Mouse (Mus musculus) thymus, adult 2 months (tissue): ENCODE data around the gene E2f3. TPM values are rescaled to one million over a fixed set of nuclear protein-coding genes. Genes with fewer than 3 reads are reported as not detected.

Source experiments
- DNase-seq: peaks from one replicate; pipeline ENCODE4 v3.0.0; 2021
- H3K27ac ChIP-seq: fragments of 200-500 bp; 2 replicates; pipeline ENCODE4 v1.5.1; 2012; ENCODE audit warnings: low read length, control low read depth; ENCODE audit not compliant: control insufficient read depth, insufficient read depth
- H3K27me3 ChIP-seq: fragments of 200-500 bp; 2 replicates; pipeline ENCODE4 v1.6.1; 2012; ENCODE audit warnings: mild to moderate bottlenecking, low read length, moderate library complexity, mixed read lengths; ENCODE audit not compliant: control insufficient read depth, insufficient read depth
- H3K36me3 ChIP-seq: fragments of 200-500 bp; 2 replicates; pipeline ENCODE4 v1.6.1; 2012; ENCODE audit warnings: mild to moderate bottlenecking, low read length, moderate library complexity; ENCODE audit not compliant: control insufficient read depth, insufficient read depth
- H3K4me1 ChIP-seq: fragments of 200-500 bp; replicated peaks from 2 replicates; pipeline ENCODE4 v1.6.1; 2012; ENCODE audit warnings: low read length; ENCODE audit not compliant: control insufficient read depth, insufficient read depth
- H3K4me3 ChIP-seq: fragments of 200-500 bp; 2 replicates; pipeline ENCODE4 v1.5.1; 2012; ENCODE audit warnings: mild to moderate bottlenecking, low read length, control low read depth, moderate library complexity; ENCODE audit not compliant: control insufficient read depth, insufficient read depth
- CTCF ChIP-seq: fragments of 200-500 bp; IDR thresholded peaks from 2 replicates; pipeline ENCODE4 v1.5.1; 2012; ENCODE audit warnings: mild to moderate bottlenecking, control low read depth, low read length, moderate library complexity, borderline replicate concordance; ENCODE audit not compliant: control insufficient read depth, poor library complexity, insufficient read depth; ENCODE audit errors: extremely low read depth
- POLR2A ChIP-seq: fragments of 200-500 bp; IDR thresholded peaks from 2 replicates; pipeline ENCODE4 v1.6.1; 2012; ENCODE audit warnings: mild to moderate bottlenecking, low read length, control low read depth, moderate library complexity; ENCODE audit not compliant: control insufficient read depth, poor library complexity, insufficient read depth; ENCODE audit errors: extremely low read depth
- WGBS: fragments of 180-500 bp; shearing (Covaris S2); methylation state at CpG from one replicate; pipeline ENCODE4 v1.1.7; 2018; 5-methylcytosine and 5-hydroxymethylcytosine counted together
- polyA plus RNA-seq: library from polyadenylated mRNA; depleted of rRNA; stranded (reverse); fragments of >200 nt; gene quantifications from 2 replicates; pipeline ENCODE4 v1.2.3, GENCODE M21; 2012

Gene E2f3
- polyA plus RNA-seq, 1 experiment: 7.1 TPM

DNA sequence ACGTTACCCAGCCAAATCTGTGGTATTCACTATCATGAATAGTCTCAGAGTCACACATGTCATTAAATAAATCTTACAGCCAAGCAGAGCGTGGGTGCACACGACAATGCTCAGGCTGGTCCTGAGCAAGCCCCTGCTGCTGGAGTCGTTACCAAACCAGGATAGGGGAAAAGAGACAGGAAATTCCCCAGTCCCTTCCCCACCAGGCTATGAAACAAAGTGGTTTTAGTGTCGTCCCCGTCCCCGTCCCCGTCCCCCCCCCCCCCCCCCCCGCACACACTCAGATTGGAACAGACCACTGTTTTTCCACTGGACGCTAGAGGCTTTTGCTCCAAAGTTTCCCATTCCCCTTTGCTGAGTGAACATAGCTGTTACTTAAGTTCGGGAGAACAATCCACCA, 30.6 kb downstream of the E2f3 start:
- no peak overlapping the region for H3K27ac ChIP-seq
- TF ChIP-seq CTCF: no peak
- TF ChIP-seq POLR2A: no peak
- WGBS: 87% methylated on average over 11 of the region's 11 CpGs
- no peaks in the 10 kb centered on the region for H3K36me3 ChIP-seq
- H3K4me1 ChIP-seq: peaks cover 3% of the 10 kb centered on the region; the same call in 1 of the 2 replicates
- no peak overlapping the region for H3K4me3 ChIP-seq
- H3K27me3 ChIP-seq: no peaks in the 10 kb centered on the region
- DNase-seq: no peak

DNA sequence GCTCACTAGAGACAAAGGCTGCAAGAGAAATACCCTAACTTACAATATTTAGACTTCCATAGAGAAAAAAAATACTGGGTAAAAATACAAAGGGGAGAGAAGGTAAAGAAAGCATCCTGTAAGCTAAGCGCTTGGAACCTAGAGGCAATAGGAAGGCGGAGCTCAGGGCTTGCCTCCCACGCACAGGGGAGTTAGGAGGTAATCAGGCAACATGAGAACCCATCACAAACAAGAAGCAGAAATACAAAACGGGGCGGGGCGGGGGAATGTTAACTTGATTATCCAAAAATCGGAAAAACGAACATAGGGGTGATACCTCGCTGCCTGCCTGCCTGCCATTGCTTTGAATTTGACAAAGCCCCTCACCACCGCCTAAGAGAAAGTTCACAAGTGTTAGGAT, 31.1 kb downstream of the E2f3 start:
- Histone ChIP-seq H3K4me1 (peaks cover 3% of the 10 kb centered on the region; the same call in 1 of the 2 replicates), H3K27ac (no peak overlapping the region), H3K27me3 (no peaks in the 10 kb centered on the region), H3K4me3 (no peak overlapping the region), H3K36me3 (no peaks in the 10 kb centered on the region)
- TF ChIP-seq CTCF (no peak), POLR2A (no peak)
- WGBS: 98% methylated on average over 10 of the region's 10 CpGs
- no peak for DNase-seq

GRCm38 (mm10) chr13:29953417-29954045, 32.3 kb downstream of the E2f3 start:
- DNase-seq: no peak
- WGBS: 95% methylated on average over 4 of the region's 4 CpGs
- no peak for TF ChIP-seq POLR2A
- TF ChIP-seq CTCF: no peak
- no peaks in the 10 kb centered on the region for H3K36me3 ChIP-seq
- H3K4me3 ChIP-seq: no peak overlapping the region
- no peaks in the 10 kb centered on the region for H3K27me3 ChIP-seq
- no peak overlapping the region for H3K27ac ChIP-seq
- H3K4me1 ChIP-seq: peaks cover 3% of the 10 kb centered on the region; the same call in 1 of the 2 replicates

- H3K4me1 ChIP-seq: no peaks in the 10 kb centered on the region
- no peaks in the 10 kb centered on the region for H3K27me3 ChIP-seq
- 96% methylated on average over 8 of the region's 8 CpGs for WGBS
- TF ChIP-seq POLR2A (no peak), CTCF (no peak)
- no peak for DNase-seq
- H3K27ac ChIP-seq: no peak overlapping the region
- H3K4me3 ChIP-seq: no peak overlapping the region
- no peaks in the 10 kb centered on the region for H3K36me3 ChIP-seq
These were observed 39.8 kb downstream of the E2f3 start for GRCm38 (mm10) chr13:29946045-29946444.

DNA sequence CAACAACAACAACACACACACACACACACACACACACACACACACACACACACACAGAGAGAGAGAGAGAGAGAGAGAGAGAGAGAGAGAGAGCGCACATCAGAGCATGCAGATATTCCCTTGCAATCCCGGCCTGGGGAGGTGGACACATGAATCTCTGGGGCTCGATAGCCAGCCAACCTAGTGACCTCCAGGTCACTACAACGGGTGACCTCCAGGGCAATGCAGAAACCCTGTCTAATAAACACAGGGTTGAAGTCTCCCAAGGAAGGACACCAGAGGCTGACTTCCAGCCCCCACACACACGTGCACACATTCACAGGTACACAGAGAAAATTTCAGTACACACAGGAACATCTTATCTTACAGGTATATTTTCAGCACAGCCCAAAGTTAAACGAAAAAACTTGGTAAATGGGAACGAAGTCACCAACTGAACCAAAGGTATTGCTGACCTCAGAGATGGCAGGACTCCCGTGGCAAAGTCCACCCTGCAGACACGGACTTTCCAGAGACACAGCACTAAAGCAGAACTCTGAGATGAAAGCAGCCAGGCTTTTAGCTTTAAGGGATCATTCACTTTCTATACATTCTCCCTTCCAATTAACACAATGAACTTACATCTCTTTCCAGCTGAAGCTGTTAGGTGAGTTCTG, 40.8 kb downstream of the E2f3 start:
- TF ChIP-seq POLR2A (no peak), CTCF (no peak)
- 90% methylated on average over 9 of the region's 9 CpGs for WGBS
- Histone ChIP-seq H3K4me1 (no peaks in the 10 kb centered on the region), H3K4me3 (no peak overlapping the region), H3K27me3 (no peaks in the 10 kb centered on the region), H3K27ac (no peak overlapping the region), H3K36me3 (no peaks in the 10 kb centered on the region)
- DNase-seq: no peak

GRCm38 (mm10) chr13:29944493-29944892, 41.4 kb downstream of the E2f3 start:
- no peak for TF ChIP-seq POLR2A
- TF ChIP-seq CTCF: no peak
- no peak for DNase-seq
- H3K27ac ChIP-seq: no peak overlapping the region
- H3K27me3 ChIP-seq: no peaks in the 10 kb centered on the region
- no peak overlapping the region for H3K4me3 ChIP-seq
- no peaks in the 10 kb centered on the region for H3K4me1 ChIP-seq
- H3K36me3 ChIP-seq: no peaks in the 10 kb centered on the region
- 92% methylated on average over 8 of the region's 8 CpGs for WGBS

GRCm38 (mm10) chr13:29943541-29944039, 42.3 kb downstream of the E2f3 start:
- H3K4me3 ChIP-seq: no peak overlapping the region
- H3K4me1 ChIP-seq: no peaks in the 10 kb centered on the region
- no peak for DNase-seq
- TF ChIP-seq POLR2A (no peak), CTCF (no peak)
- no peaks in the 10 kb centered on the region for H3K27me3 ChIP-seq
- 91% methylated on average over 3 of the region's 3 CpGs for WGBS
- no peak overlapping the region for H3K27ac ChIP-seq
- H3K36me3 ChIP-seq: no peaks in the 10 kb centered on the region
